Mouse (Mus musculus): ENCODE measurements around the gene 1700029P11Rik.

- no peak for TF ChIP-seq POLR2A (IDR thresholded peaks at IDR 0.05; ENCODE audit: insufficient read depth, low read length)
- TF ChIP-seq CTCF (IDR thresholded peaks at IDR 0.05; ENCODE audit: low read depth, low read length): no peak
Observed at GRCm38 (mm10) chr15:81968447-81968846, 11.9 kb upstream of the 1700029P11Rik start.
